Mouse (Mus musculus) olfactory bulb, adult 2 months (tissue): ENCODE data around the gene Sptbn4.

Experiments
- CTCF ChIP-seq: fragments of 200-500 bp; IDR thresholded peaks from 2 replicates; pipeline ENCODE4 v1.5.1; 2012; ENCODE audit warnings: low read depth, mild to moderate bottlenecking, low read length, moderate library complexity; ENCODE audit not compliant: insufficient read depth
- POLR2A ChIP-seq: fragments of 200-500 bp; IDR thresholded peaks from 2 replicates; pipeline ENCODE4 v1.6.1; 2012; ENCODE audit warnings: mild to moderate bottlenecking, low read depth, low read length, moderate library complexity; ENCODE audit not compliant: insufficient read depth

DNA sequence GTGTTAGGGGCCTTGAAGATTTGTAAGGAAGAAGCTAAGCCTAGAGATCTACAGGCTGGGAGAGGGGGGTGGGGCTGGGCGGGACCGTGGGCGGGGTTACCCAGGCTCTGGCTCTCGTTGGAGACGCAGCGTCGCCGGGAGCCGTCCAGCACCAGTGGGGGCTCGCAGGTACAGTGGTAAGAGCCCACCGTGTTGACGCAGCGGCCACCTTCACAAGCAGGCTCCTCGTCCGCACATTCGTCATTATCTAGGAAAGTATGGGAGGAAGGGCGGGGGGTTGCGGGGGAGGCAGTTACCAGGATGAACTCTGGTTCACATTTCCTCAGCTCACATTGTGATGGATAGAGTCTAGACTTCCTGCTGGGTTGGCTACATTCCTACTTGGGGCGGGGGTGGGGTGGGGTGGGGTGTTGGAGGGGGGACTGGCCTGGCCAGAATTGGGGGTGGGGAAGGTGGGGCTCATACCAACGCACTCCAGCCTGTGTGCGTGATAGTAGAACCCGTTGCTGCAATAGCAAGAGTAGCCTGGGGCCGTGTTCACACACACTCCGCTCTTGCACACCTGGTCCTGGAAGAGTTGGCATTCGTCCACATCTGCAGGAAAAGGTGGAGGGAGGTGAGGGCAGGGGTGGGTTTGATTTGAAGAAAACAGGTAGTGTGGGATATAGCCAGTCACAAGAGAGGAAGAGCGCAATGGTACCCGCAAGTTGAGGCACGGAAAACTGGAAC, 138.5 kb downstream of the Sptbn4 start:
- no peak for TF ChIP-seq POLR2A
- TF ChIP-seq CTCF, result no peak
